Mouse (Mus musculus) embryonic fibroblast, embryonic 13.5 days (primary cell): ENCODE results near the gene Ctsc.

Source experiments
- CTCF ChIP-seq: IDR thresholded peaks from 2 replicates; pipeline ENCODE4 v1.5.1; 2011; ENCODE audit warnings: mild to moderate bottlenecking, control low read depth, low read length, moderate library complexity, borderline replicate concordance; ENCODE audit not compliant: insufficient read depth
- POLR2A ChIP-seq: IDR thresholded peaks from 2 replicates; pipeline ENCODE4 v1.6.1; 2011; ENCODE audit warnings: low read depth, mild to moderate bottlenecking, control low read depth, low read length, moderate library complexity

DNA sequence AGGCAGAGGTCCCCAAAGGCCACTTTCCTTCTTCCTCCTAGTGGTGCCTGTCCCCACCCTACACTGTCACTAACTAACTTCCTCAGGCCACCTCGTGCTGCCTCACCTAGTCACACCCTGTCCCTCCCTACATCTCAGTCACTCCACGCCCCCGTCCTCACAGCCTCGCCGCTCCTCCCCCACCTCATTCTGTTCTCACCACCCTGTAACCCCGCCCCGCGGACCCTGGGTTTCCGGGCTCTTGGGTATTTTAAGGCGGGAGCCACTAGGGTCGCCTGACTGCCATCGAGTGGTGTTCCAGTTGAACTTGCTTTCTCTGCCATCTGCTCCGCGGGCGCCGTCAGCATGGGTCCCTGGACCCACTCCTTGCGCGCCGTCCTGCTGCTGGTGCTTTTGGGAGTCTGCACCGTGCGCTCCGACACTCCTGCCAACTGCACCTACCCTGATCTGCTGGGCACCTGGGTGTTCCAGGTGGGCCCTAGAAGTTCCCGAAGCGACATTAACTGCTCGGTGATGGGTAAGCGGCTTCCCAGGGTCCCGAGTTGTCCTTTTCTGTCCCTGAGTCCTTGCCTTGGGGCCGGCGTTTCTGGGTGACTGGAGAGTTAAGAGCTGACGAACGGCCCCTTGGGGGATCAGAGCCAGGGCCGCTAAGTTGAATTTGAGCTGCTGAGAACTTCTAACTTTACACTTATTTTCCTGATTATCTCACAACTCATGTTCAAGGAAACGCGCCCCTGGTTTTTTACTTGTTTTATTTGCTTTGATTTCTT is at the start of gene Ctsc:
- TF ChIP-seq CTCF (no peak), POLR2A (peak; percentile 75)
